Mouse (Mus musculus): ENCODE results near the gene Palmd. TPM values are rescaled to one million over a fixed set of nuclear protein-coding genes. Genes with fewer than 3 reads are reported as not detected.

The Palmd gene
- polyA plus RNA-seq, 1 experiment from 2014 or later = 8.0 TPM

DNA sequence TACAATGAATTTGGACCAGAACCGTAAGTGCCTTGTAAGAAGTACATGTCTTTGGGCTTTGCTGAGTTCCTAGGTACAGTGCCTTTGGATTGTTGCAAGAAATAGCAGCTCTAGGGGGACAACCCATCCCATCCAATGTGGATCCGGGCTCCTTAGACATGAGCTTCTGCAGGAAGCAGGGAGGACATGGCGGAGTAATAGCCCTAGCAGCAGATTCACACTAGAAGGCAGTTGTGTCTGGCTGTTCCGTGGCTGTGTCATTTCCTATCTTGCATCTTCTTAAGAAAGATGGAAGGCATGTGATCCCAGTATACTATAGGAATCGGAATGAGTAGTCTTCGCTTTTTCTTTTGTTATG, 76.6 kb downstream of the Palmd start:
- H3K27ac ChIP-seq = no peak overlapping the region
- ATAC-seq (ENCODE audit: insufficient number of reproducible peaks, insufficient read depth, low FRiP score, low TSS enrichment, low read depth) = no peak
- H3K36me3 ChIP-seq = no peaks in the 10 kb centered on the region
- H3K27me3 ChIP-seq = no peaks in the 10 kb centered on the region
- H3K4me1 ChIP-seq (replicated peaks) = no peaks in the 10 kb centered on the region
- H3K9me3 ChIP-seq = no peaks in the 10 kb centered on the region
- H3K9ac ChIP-seq (replicated peaks) = no peak overlapping the region
- H3K4me2 ChIP-seq = no peak overlapping the region
- WGBS = 97% methylated on average over 6 of the region's 6 CpGs
- no peak overlapping the region for H3K4me3 ChIP-seq (replicated peaks)

DNA sequence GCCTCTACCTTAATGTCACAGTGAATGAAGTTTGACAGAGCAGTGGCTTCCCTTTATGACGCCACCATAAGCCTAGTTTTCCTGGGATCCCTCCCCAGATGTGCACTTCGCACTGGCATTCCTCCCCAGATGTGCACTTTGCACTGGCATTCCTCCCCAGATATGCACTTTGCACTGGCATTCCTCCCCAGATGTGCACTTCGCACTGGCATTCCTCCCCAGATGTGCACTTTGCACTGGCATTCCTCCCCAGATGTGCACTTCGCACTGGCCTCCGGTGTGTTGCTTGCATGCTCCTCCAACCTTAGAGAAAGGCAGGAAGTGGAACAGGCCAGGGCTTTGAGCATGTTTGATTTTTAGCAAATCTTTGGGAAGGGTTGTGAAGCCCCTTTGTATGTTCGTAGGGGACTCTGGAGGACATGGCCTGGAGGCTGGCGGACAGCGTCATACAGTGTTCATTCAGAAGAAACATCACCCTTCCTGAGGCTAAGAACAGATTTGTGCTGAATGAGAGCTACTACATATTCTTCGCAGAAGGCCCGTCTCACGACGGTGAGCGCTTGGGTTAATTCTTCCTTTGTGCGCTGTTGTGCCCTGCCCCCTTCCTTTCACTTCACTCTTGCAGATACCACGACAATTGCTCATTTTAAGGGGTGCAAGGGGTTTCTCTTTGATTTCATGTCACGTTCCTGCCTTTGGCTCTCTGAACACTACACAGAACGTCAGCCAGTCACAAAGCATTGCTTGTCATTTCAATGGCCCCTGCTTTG, 77.2 kb downstream of the Palmd start:
- no peak for ATAC-seq (ENCODE audit: insufficient number of reproducible peaks, insufficient read depth, low FRiP score, low TSS enrichment, low read depth)
- Histone ChIP-seq H3K4me2 (no peak overlapping the region), H3K27ac (no peak overlapping the region), H3K9me3 (no peaks in the 10 kb centered on the region), H3K4me3 (replicated peaks) (no peak overlapping the region), H3K27me3 (no peaks in the 10 kb centered on the region), H3K36me3 (no peaks in the 10 kb centered on the region), H3K9ac (replicated peaks) (no peak overlapping the region), H3K4me1 (replicated peaks) (no peaks in the 10 kb centered on the region)
- WGBS = 89% methylated on average over 17 of the region's 17 CpGs

DNA sequence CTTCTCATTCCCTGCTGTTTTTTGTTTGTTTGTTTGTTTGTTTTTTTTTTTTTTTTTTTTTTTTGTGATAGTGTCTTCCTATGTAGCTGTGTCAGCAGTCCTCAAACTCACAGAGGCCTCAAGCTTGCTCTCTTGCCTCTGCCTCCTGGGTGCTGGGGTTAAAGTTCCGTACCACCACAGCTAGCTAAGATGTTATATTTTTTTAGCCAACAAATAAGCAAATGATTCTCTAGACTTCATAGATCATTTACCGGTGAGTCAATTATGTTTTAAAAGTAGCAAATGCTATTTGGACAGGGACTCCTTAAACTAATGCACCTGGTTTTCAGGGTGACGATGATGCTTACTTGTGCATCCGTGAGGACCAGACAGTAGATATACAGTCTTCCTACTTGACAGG, 78.2 kb downstream of the Palmd start:
- Histone ChIP-seq H3K9me3 (no peaks in the 10 kb centered on the region), H3K9ac (replicated peaks) (no peak overlapping the region), H3K27ac (no peak overlapping the region), H3K4me3 (replicated peaks) (no peak overlapping the region), H3K4me1 (replicated peaks) (no peaks in the 10 kb centered on the region), H3K4me2 (no peak overlapping the region), H3K36me3 (no peaks in the 10 kb centered on the region), H3K27me3 (no peaks in the 10 kb centered on the region)
- ATAC-seq (ENCODE audit: insufficient number of reproducible peaks, insufficient read depth, low FRiP score, low TSS enrichment, low read depth) = no peak
- 95% methylated on average over 4 of the region's 4 CpGs for WGBS

DNA sequence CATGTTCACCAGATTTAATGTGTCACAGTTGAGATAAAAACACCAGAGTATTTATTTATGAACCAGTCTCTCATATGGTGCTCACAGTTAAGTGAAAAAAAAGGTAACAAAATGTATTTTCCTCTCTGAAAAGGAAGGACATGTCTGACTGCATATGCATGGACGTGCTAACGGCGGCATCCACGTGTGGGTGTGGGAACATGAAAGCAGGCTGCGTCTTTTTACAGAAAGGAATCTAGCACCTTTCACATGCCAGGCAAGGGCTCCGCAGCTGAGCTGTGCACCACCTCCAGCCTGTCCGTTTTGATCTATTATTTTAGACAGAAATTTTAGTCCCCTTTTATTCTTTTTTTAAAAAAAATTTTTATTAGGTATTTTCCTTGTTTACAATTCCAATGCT, 79.4 kb downstream of the Palmd start:
- 87% methylated on average over 7 of the region's 7 CpGs for WGBS
- H3K36me3 ChIP-seq = no peaks in the 10 kb centered on the region
- ATAC-seq (ENCODE audit: insufficient number of reproducible peaks, insufficient read depth, low FRiP score, low TSS enrichment, low read depth) = no peak
- H3K4me3 ChIP-seq (replicated peaks) = no peak overlapping the region
- no peaks in the 10 kb centered on the region for H3K27me3 ChIP-seq
- no peaks in the 10 kb centered on the region for H3K4me1 ChIP-seq (replicated peaks)
- H3K4me2 ChIP-seq = no peak overlapping the region
- H3K9ac ChIP-seq (replicated peaks) = no peak overlapping the region
- no peaks in the 10 kb centered on the region for H3K9me3 ChIP-seq
- no peak overlapping the region for H3K27ac ChIP-seq

DNA sequence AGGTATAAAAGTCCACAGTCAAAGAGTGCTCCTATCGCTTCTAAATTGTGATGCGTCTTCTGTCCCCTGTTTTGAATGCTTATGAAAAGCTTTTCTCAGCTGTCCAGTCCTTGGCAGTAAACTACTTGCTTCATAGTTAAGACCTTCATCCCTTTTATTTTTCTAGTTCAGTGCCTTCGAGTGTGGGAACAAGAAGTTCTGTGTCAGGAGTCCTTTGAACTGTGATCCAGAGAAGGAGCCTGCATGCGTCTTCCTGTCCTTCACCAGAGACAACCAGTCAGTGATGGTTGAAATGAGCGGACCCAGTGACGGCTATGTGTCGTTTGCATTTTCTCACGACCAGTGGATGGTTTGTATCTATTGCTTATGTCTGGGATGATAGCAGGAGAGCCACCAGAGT, 83.8 kb downstream of the Palmd start:
- Histone ChIP-seq H3K4me1 (replicated peaks) (no peaks in the 10 kb centered on the region), H3K9me3 (no peaks in the 10 kb centered on the region), H3K9ac (replicated peaks) (no peak overlapping the region), H3K36me3 (no peaks in the 10 kb centered on the region), H3K27me3 (no peaks in the 10 kb centered on the region), H3K4me3 (replicated peaks) (no peak overlapping the region), H3K27ac (no peak overlapping the region), H3K4me2 (no peak overlapping the region)
- WGBS = 91% methylated on average over 8 of the region's 8 CpGs
- no peak for ATAC-seq (ENCODE audit: insufficient number of reproducible peaks, insufficient read depth, low FRiP score, low TSS enrichment, low read depth)

DNA sequence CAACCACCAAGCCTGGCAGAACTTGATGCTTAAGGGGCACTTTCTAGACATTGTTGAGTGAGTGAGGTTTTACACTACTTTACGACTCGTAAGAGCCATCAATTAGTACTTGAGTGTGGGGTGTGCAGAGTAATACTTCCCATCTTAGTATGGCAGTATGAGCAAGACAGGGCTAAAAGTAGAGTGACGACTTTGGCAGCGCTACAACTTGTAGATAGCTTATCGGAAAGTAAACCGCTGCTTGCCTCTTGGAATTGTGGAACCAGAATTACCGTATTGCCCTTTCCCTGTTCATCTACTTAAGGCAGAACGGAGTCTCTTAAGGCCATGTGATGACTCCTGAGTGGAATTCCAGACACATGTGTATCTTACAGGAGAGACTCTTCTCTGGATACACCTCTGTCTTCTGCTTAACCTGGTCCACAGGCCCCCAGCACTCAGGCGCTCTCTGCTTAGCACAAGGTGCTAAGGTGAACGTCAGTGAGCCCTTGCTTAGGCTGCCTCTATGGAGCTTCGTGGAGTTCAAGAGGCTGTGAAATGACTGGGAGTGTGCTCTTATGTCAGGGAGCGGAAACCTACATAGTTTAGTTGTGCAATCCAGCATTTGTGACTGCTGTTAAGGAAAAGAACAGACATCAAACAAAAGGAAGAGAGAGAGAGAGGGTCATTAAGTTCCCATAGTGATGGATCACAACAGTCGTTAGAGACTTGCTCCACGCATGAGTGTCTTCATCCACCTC, 86.4 kb downstream of the Palmd start:
- Histone ChIP-seq H3K4me3 (replicated peaks) (no peak overlapping the region), H3K4me2 (no peak overlapping the region), H3K36me3 (no peaks in the 10 kb centered on the region), H3K9ac (replicated peaks) (no peak overlapping the region), H3K27me3 (no peaks in the 10 kb centered on the region), H3K4me1 (replicated peaks) (no peaks in the 10 kb centered on the region), H3K27ac (no peak overlapping the region), H3K9me3 (no peaks in the 10 kb centered on the region)
- 90% methylated on average over 14 of the region's 14 CpGs for WGBS
- no peak for ATAC-seq (ENCODE audit: insufficient number of reproducible peaks, insufficient read depth, low FRiP score, low TSS enrichment, low read depth)

DNA sequence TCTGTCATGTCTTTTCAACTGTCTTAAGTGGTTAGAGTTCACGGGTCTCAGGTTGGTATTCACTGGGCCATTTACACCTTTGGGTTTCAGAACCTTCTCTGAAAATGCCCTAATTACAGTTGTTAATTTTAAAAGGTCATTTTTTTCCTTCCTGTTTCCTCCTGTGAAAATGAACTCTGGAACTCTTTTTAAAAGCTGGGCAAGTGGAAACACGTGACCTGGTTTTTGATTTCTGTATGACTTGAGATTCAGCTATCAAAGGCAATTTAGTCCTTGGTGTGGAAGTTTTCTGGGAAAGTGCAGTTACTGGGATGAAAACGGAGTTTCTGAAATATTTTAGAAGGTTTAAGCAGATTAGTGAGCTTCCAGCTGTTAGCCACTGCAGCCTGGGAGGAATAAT, 98.4 kb downstream of the Palmd start:
- no peak overlapping the region for H3K27ac ChIP-seq
- no peak for ATAC-seq (ENCODE audit: insufficient number of reproducible peaks, insufficient read depth, low FRiP score, low TSS enrichment, low read depth)
- H3K4me2 ChIP-seq = no peak overlapping the region
- H3K4me1 ChIP-seq (replicated peaks) = peaks cover 6% of the 10 kb centered on the region
- 27% methylated on average over 3 of the region's 3 CpGs for WGBS
- H3K36me3 ChIP-seq = no peaks in the 10 kb centered on the region
- H3K27me3 ChIP-seq = no peaks in the 10 kb centered on the region
- no peak overlapping the region for H3K4me3 ChIP-seq (replicated peaks)
- no peak overlapping the region for H3K9ac ChIP-seq (replicated peaks)
- no peaks in the 10 kb centered on the region for H3K9me3 ChIP-seq

Other genes starting within 250 kb of the Palmd start
- 16.3 and 16.4 TPM in 2 replicates for gene Agl, start 160.8 kb downstream of the Palmd start, polyA plus RNA-seq (2016; fragmentation: Nextera tagmentation; extraction: Ambion mirVana)
- gene Frrs1, start 109.5 kb downstream of the Palmd start, polyA plus RNA-seq (2016; fragmentation: Nextera tagmentation; extraction: Ambion mirVana) = 9.4 and 9.8 TPM in 2 replicates
- gene 4930455H04Rik, start 720 bp downstream of the Palmd start, polyA plus RNA-seq (2016; fragmentation: Nextera tagmentation; extraction: Ambion mirVana) = not detected in 2 replicates

Data from limb, embryonic 12.5 days (tissue).